Mouse (Mus musculus) heart, postnatal 0 days (tissue): Measurements from ENCODE around the gene Ifrd2. TPM values are rescaled to one million over a fixed set of nuclear protein-coding genes. Genes with fewer than 3 reads are reported as not detected.

Source experiments
- ATAC-seq: fragments of 200-750 bp; cut with Nextera tagmentation; 2 replicates; pipeline ENCODE4 v1.8.0; 2017; ENCODE audit warnings: low read depth, moderate number of reproducible peaks, moderate library complexity; ENCODE audit not compliant: insufficient read depth
- DNase-seq: peaks from one replicate; pipeline ENCODE4 v3.0.0-alpha.2; 2016; ENCODE audit warnings: low spot score
- H3K27ac ChIP-seq: fragments of 300-500 bp; sonication (generic); 2 replicates; pipeline ENCODE4 v1.5.1; 2014; ENCODE audit warnings: low read depth, mild to moderate bottlenecking
- H3K27me3 ChIP-seq: fragments of 300-500 bp; sonication (generic); 2 replicates; pipeline ENCODE4 v1.6.1; 2014; ENCODE audit warnings: low read length, mixed read lengths; ENCODE audit not compliant: control insufficient read depth, insufficient read depth
- H3K36me3 ChIP-seq: fragments of 300-500 bp; sonication (generic); replicated peaks from 2 replicates; pipeline ENCODE4 v1.6.1; 2014; ENCODE audit warnings: low read length, mixed read lengths; ENCODE audit not compliant: control insufficient read depth, insufficient read depth
- H3K4me1 ChIP-seq: fragments of 300-500 bp; sonication (generic); 2 replicates; pipeline ENCODE4 v1.6.1; 2014; ENCODE audit warnings: antibody characterized with exemption; ENCODE audit not compliant: control insufficient read depth, insufficient read depth
- H3K4me2 ChIP-seq: fragments of 300-500 bp; sonication (generic); 2 replicates; pipeline ENCODE4 v1.6.1; 2014; ENCODE audit warnings: low read depth, mild to moderate bottlenecking, low read length, moderate library complexity
- H3K4me3 ChIP-seq: fragments of 300-500 bp; sonication (generic); 2 replicates; pipeline ENCODE4 v1.5.1; 2014; ENCODE audit warnings: low read depth, low read length
- H3K9ac ChIP-seq: fragments of 300-500 bp; sonication (generic); replicated peaks from 2 replicates; pipeline ENCODE4 v1.6.1; 2014; ENCODE audit warnings: low read depth, low read length, mixed read lengths
- H3K9me3 ChIP-seq: fragments of 300-500 bp; sonication (generic); replicated peaks from 2 replicates; pipeline ENCODE4 v1.6.1; 2016; ENCODE audit warnings: low read length; ENCODE audit not compliant: control insufficient read depth
- CTCF ChIP-seq: IDR thresholded peaks from 2 replicates; pipeline ENCODE4 v1.5.1; 2016; ENCODE audit warnings: antibody characterized with exemption, control low read depth, low read depth
- EP300 ChIP-seq: IDR thresholded peaks from 2 replicates; pipeline ENCODE4 v1.6.1; 2016; ENCODE audit warnings: antibody characterized with exemption, low read depth
- WGBS: fragments of 180-500 bp; shearing (Covaris S2); extraction: QIAGEN DNeasy Blood & Tissue Kit; methylation state at CpG from one replicate; pipeline ENCODE4 v1.1.7; 2014; 5-methylcytosine and 5-hydroxymethylcytosine counted together
- polyA plus RNA-seq: library from polyadenylated mRNA; unstranded; fragments of >200 nt; fragmentation: Nextera tagmentation; extraction: Ambion mirVana; gene quantifications from 2 replicates; pipeline ENCODE4 v1.2.1, GENCODE M21; 2015
- total RNA-seq: library from RNA; depleted of rRNA; stranded (reverse); fragments of >200 nt; gene quantifications from 2 replicates; pipeline ENCODE4 v1.2.3, GENCODE M21; 2014; ENCODE audit warnings: low replicate concordance; rRNA removed

Ifrd2 gene
- total and polyA plus RNA-seq, 2 experiments from 2014 or later = 28.6 to 31.2 TPM

DNA sequence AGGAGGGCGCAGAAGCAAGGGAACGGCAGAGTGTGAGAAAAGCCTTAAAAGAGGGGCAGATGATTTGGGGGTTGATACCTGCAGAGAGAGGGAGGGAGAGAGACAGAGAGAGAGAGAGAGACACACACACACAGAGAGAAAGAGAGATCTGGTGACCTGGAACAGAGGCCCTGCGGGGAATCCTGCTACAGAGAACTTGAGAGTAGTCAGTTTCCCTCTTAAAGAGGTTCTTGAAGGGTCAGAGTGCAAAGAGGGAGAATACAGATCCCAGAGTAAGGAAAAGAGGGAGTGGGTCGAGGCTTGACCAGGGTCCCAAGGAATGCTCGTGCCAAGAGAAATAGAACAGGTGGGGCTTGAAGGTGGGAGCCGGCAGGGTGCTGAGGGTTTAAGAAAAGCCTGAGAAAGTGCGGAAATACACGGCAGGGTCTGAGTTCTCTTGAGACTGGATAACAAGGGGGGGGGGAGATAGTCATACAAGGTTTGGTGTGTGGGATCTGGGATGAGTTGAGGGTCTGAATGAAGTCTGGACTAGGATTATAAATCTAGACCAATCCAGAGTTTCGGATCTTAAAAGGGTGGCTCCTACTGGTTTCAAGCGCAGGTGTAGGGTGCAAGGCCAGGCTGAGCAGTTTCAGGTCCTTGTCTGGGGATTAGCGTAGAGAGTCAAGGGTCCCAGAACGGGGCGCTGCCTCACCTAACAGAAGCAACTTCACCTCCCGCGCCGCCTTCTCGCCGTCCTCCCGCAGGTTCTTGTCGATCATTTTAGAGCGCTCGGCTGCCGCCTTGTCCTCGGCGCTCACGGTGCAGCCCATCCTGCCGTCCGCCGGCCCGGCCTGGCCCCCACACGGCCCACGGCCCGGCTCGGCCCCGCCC, 47.2 kb downstream of the Ifrd2 start:
- Histone ChIP-seq H3K36me3 (0 out of 2 replicates have a peak, but pooled peaks cover 6% of the 10 kb centered on the region), H3K9ac (peak overlapping the region; percentile 89), H3K27ac (peak overlapping the region; percentile 94), H3K27me3 (no peaks in the 10 kb centered on the region), H3K9me3 (no peaks in the 10 kb centered on the region), H3K4me1 (peaks cover 27% of the 10 kb centered on the region), H3K4me3 (peak overlapping the region; percentile 85), H3K4me2 (peak overlapping the region; percentile 80)
- DNase-seq (no peak), ATAC-seq (no peak)
- TF ChIP-seq CTCF (no peak), EP300 (no peak)
- WGBS = under 1% methylated on average over 35 of the region's 35 CpGs

DNA sequence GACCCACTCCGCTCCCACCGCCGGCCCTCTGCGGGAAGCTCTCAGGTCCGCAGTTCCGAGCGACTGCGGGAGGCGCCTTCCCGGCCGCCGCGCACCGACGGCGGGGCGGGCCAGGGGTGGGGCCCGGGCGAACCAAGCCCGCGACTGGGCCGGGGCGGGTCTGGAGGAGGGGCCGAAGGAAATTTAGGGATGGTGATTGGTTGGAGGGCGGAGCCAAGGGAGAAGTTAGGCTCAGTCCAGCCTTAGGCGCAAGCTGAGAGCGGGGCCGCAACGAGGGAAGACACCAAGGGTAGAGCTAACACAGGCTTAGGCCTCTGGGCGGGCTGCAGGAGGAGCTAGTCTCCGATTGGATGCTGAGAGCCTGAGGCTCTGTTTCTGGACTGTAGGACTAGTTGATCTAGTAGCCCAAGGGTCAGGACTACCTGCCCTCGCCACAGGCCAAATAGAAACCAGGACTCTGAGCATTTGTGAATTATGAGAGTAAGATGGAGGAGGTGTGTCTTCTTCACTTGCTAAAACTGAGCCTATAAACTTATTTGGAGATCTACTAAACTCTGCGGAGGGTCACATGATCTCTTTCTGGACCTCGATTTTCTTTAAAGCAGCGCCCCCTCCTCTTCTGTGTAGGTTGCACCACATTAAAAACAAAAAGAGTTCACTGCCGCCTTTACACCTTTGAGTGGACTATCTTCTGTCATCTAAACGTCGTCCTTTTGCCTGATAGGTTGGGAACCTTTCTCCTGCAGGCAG, 48.0 kb downstream of the Ifrd2 start, which contains the start of gene Gnai2:
Gene Gnai2, minus strand, starts transcription at position 89 of the 750 bp plus-strand sequence.
- TF ChIP-seq EP300 = no peak
- TF ChIP-seq CTCF = no peak
- H3K9ac ChIP-seq = peak within 1 kb of the TSS; percentile 89
- no peaks in the 10 kb centered on the region for H3K27me3 ChIP-seq
- no peaks in the 10 kb centered on the region for H3K9me3 ChIP-seq
- H3K4me3 ChIP-seq = peak within 1 kb of the TSS; percentile 85
- H3K4me2 ChIP-seq = peak within 1 kb of the TSS; percentile 80
- ATAC-seq (peak; percentile 93), DNase-seq (peak; percentile 99)
- WGBS = 4% methylated on average over 38 of the region's 38 CpGs
- peak within 1 kb of the TSS; percentile 94 for H3K27ac ChIP-seq
- H3K4me1 ChIP-seq = peaks cover 19% of the 10 kb centered on the region
- H3K36me3 ChIP-seq = 0 out of 2 replicates have a peak, but pooled peaks cover 6% of the 10 kb centered on the region

DNA sequence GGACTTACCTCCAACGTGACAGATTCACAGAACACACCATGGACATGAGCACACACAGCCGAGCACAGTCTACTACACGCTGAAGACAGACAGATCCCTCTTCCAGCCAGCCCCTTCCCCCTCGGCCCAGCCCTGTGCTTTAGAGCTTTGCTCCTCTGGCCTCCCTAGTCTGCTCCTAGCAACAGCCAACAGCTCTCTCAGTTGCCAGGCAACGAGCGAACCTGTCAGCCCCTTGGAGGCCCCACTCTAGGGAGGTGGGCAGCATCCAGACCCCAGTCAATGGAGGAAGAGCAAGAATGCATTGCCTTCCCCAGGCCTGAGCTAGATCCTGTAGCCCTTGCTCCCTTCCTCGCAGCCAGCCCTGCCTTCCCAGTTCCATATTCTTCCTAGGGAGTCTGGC, 49.6 kb downstream of the Ifrd2 start:
- no peak overlapping the region for H3K9ac ChIP-seq
- no peak for TF ChIP-seq EP300
- H3K36me3 ChIP-seq = 0 out of 2 replicates have a peak, but pooled peaks cover 4% of the 10 kb centered on the region
- ATAC-seq (no peak), DNase-seq (no peak)
- no peaks in the 10 kb centered on the region for H3K27me3 ChIP-seq
- peaks cover 8% of the 10 kb centered on the region; the same call in 1 of the 2 replicates for H3K4me1 ChIP-seq
- no peak overlapping the region for H3K4me2 ChIP-seq
- H3K27ac ChIP-seq = no peak overlapping the region
- no peaks in the 10 kb centered on the region for H3K9me3 ChIP-seq
- H3K4me3 ChIP-seq = no peak overlapping the region
- WGBS = 45% methylated on average over 7 of the region's 7 CpGs

DNA sequence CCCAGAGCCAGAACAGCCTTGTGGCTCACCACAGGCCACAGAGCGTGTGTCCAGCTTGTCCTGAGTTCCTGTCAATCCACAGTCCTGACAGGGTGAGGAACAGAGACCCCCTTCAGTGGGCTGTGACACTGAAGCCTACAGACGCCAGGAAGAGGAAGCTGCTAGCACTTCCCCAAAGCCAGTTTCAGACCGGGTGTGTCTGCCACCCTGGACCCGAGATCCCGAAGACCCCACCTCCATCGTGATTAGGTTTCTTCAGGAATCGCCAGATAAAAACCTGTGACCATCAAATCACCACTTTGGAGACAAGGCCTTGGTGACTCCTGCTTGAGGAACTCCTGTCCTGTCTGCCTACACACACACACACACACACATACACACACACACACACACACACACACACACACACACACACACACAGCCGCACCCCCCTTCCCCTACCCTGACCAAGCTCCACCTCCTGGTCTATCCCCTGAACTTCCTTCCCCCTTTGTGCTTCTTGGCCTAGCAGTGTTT, 52.9 kb downstream of the Ifrd2 start:
- no peaks in the 10 kb centered on the region for H3K9me3 ChIP-seq
- no peaks in the 10 kb centered on the region for H3K4me1 ChIP-seq
- ATAC-seq (no peak), DNase-seq (no peak)
- 31% methylated on average over 8 of the region's 8 CpGs for WGBS
- no peaks in the 10 kb centered on the region for H3K27me3 ChIP-seq
- H3K27ac ChIP-seq = 0 out of 2 replicates have a peak overlapping the region, but pooled peaks have one; percentile 28
- 0 out of 2 replicates have a peak overlapping the region, but pooled peaks have one; percentile 4 for H3K9ac ChIP-seq
- TF ChIP-seq CTCF (no peak), EP300 (no peak)
- no peak overlapping the region for H3K4me2 ChIP-seq
- no peak overlapping the region for H3K4me3 ChIP-seq
- no peaks in the 10 kb centered on the region for H3K36me3 ChIP-seq

DNA sequence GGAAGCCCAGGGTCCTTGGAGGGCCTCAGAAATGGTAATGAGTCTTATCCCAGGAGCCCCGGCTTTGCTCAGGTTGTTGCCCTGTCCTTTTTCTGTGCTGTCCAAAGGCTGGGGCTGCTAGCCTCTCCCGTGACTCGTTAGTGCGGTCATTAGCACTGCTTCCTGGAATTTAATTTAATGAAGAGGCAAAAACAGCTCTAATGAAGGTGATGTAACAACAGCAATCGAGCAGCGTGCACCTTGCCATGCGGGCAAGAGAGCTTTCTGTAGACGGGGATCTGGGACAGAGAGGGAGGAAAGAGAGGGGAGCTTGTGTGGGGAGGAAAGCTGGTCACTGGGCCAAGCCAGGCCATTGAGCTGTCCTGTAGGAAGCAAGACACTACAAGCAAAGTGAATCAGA, 54.2 kb downstream of the Ifrd2 start:
- TF ChIP-seq CTCF (no peak), EP300 (no peak)
- Histone ChIP-seq H3K27ac (no peak overlapping the region), H3K9ac (no peak overlapping the region), H3K9me3 (no peaks in the 10 kb centered on the region), H3K27me3 (no peaks in the 10 kb centered on the region), H3K4me2 (no peak overlapping the region), H3K4me1 (no peaks in the 10 kb centered on the region), H3K4me3 (no peak overlapping the region), H3K36me3 (no peaks in the 10 kb centered on the region)
- ATAC-seq (no peak), DNase-seq (no peak)
- 66% methylated on average over 8 of the region's 8 CpGs for WGBS

Other genes starting within 250 kb of the Ifrd2 start
- 4.8 and 28.7 TPM in 2 replicates for gene Hemk1, start 249.3 kb upstream of the Ifrd2 start, total RNA-seq
- gene Hemk1, start 249.3 kb upstream of the Ifrd2 start, polyA plus RNA-seq = 12.3 and 15.3 TPM in 2 replicates
- gene 6430571L13Rik, start 247.0 kb upstream of the Ifrd2 start, total RNA-seq = 1.1 and 11.0 TPM in 2 replicates
- 3.1 and 3.3 TPM in 2 replicates for gene 6430571L13Rik, start 247.0 kb upstream of the Ifrd2 start, polyA plus RNA-seq
- 30.6 and 34.8 TPM in 2 replicates for gene Cacna2d2, start 188.0 kb upstream of the Ifrd2 start, total RNA-seq
- 1.1 and 1.3 TPM in 2 replicates for gene Cacna2d2, start 188.0 kb upstream of the Ifrd2 start, polyA plus RNA-seq
- gene Tmem115, start 53.7 kb upstream of the Ifrd2 start, total RNA-seq = 33.4 and 37.3 TPM in 2 replicates
- 26.7 and 28.5 TPM in 2 replicates for gene Tmem115, start 53.7 kb upstream of the Ifrd2 start, polyA plus RNA-seq
- 13.4 and 22.1 TPM in 2 replicates for gene Cyb561d2, start 45.4 kb upstream of the Ifrd2 start, total RNA-seq
- 14.3 and 16.9 TPM in 2 replicates for gene Cyb561d2, start 45.4 kb upstream of the Ifrd2 start, polyA plus RNA-seq
- gene Nprl2, start 45.4 kb upstream of the Ifrd2 start, total RNA-seq = 42.3 and 56.4 TPM in 2 replicates
- gene Nprl2, start 45.4 kb upstream of the Ifrd2 start, polyA plus RNA-seq = 22.5 and 23.2 TPM in 2 replicates
- gene Zmynd10, start 40.3 kb upstream of the Ifrd2 start, total RNA-seq = not detected in 2 replicates
- 0.25 and 0.49 TPM in 2 replicates for gene Zmynd10, start 40.3 kb upstream of the Ifrd2 start, polyA plus RNA-seq
- 28.7 and 39.0 TPM in 2 replicates for gene Rassf1, start 36.1 kb upstream of the Ifrd2 start, total RNA-seq
- gene Rassf1, start 36.1 kb upstream of the Ifrd2 start, polyA plus RNA-seq = 34.4 and 35.1 TPM in 2 replicates
- gene Tusc2, start 24.4 kb upstream of the Ifrd2 start, total RNA-seq = 38.6 and 51.2 TPM in 2 replicates
- 37.0 and 38.8 TPM in 2 replicates for gene Tusc2, start 24.4 kb upstream of the Ifrd2 start, polyA plus RNA-seq
- gene Hyal2, start 19.7 kb upstream of the Ifrd2 start, total RNA-seq = 67.8 and 97.3 TPM in 2 replicates
- gene Hyal2, start 19.7 kb upstream of the Ifrd2 start, polyA plus RNA-seq = 58.6 and 60.5 TPM in 2 replicates
- 14.0 and 21.3 TPM in 2 replicates for gene Hyal1, start 10.7 kb upstream of the Ifrd2 start, total RNA-seq
- 5.7 and 6.0 TPM in 2 replicates for gene Hyal1, start 10.7 kb upstream of the Ifrd2 start, polyA plus RNA-seq
- gene Naa80, start 8.8 kb upstream of the Ifrd2 start, total RNA-seq = 28.4 and 58.8 TPM in 2 replicates
- gene Naa80, start 8.8 kb upstream of the Ifrd2 start, polyA plus RNA-seq = 14.5 and 17.5 TPM in 2 replicates
- 0.65 and 0.66 TPM in 2 replicates for gene Hyal3, start 6.8 kb upstream of the Ifrd2 start, total RNA-seq
- 0.29 and 0.44 TPM in 2 replicates for gene Hyal3, start 6.8 kb upstream of the Ifrd2 start, polyA plus RNA-seq
- gene Sema3b, start 21.6 kb downstream of the Ifrd2 start, total RNA-seq = 21.0 and 34.9 TPM in 2 replicates
- gene Sema3b, start 21.6 kb downstream of the Ifrd2 start, polyA plus RNA-seq = 8.9 and 9.1 TPM in 2 replicates
- 472 and 473 TPM in 2 replicates for gene Gnai2, start 47.7 kb downstream of the Ifrd2 start, total RNA-seq
- 291 and 295 TPM in 2 replicates for gene Gnai2, start 47.7 kb downstream of the Ifrd2 start, polyA plus RNA-seq
- gene Slc38a3, start 81.9 kb downstream of the Ifrd2 start, total RNA-seq = 8.9 and 16.9 TPM in 2 replicates
- 2.7 and 4.0 TPM in 2 replicates for gene Slc38a3, start 81.9 kb downstream of the Ifrd2 start, polyA plus RNA-seq
- gene Gnat1, start 92.1 kb downstream of the Ifrd2 start, total RNA-seq = not detected in 2 replicates
- 0.25 and 0.33 TPM in 2 replicates for gene Gnat1, start 92.1 kb downstream of the Ifrd2 start, polyA plus RNA-seq
- gene Sema3f, start 122.8 kb downstream of the Ifrd2 start, total RNA-seq = 38.4 and 59.5 TPM in 2 replicates
- gene Sema3f, start 122.8 kb downstream of the Ifrd2 start, polyA plus RNA-seq = 2.6 and 2.7 TPM in 2 replicates
- 53.5 and 90.6 TPM in 2 replicates for gene Rbm5, start 183.4 kb downstream of the Ifrd2 start, total RNA-seq
- 81.7 and 88.9 TPM in 2 replicates for gene Rbm5, start 183.4 kb downstream of the Ifrd2 start, polyA plus RNA-seq